Mouse (Mus musculus) left cerebral cortex, postnatal 4 days (tissue): ENCODE measurements around the gene Col18a1. TPM values are rescaled to one million over a fixed set of nuclear protein-coding genes. Genes with fewer than 3 reads are reported as not detected.

Source experiments
- DNase-seq: peaks from one replicate; pipeline ENCODE4 v3.0.0-alpha.2; 2022
- intact Hi-C: fragments of 180-260 bp; cut with DNase I; formaldehyde crosslinking; loops from one replicate; pipeline ENCODE4 v1.15.1; 2025
- total RNA-seq, 2 experiments: library from RNA; stranded (reverse); gene quantifications; 2 replicates each; pipeline ENCODE4 v1.2.3; 2021

Gene Col18a1
- total RNA-seq, 2 experiments from 2014 or later, result 18.4 to 21.4 TPM

DNA sequence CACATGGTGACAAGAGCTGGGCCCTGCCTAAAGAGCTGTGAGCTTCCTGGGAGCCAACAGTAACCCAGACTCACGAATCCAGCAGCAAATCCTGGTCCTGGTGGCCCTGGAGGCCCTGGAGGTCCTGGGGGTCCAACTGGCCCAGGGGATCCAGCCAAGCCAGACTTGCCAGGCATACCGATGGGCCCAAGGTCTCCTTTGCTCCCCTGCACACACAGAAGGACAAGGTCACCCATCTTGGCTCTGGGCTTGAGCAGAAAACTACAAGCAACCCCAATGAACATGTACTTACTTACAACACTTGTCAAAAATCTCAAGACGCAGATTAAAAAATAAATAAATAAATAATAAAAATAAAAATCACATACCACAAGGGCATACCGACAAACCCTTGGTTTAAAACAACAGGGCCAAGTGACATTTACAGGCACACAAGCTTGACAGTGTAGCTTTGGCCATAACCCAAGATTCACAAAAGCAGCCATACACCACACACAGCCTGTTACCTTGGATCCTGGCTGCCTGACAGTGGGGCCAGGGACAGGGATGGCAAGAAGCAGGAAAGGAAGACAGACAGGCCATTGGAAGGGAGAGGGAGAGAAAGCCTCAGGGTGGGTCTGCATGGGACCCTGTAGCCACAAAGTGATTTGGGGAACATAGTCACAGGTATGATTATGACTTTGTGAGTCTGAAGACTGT lies 91.9 kb downstream of the Col18a1 start:
- no peak for DNase-seq
- intact Hi-C loops, result loop anchor here (5.0 kb wide), 1 partner anchor 237 kb away; no protein-coding TSS in a partner anchor

DNA sequence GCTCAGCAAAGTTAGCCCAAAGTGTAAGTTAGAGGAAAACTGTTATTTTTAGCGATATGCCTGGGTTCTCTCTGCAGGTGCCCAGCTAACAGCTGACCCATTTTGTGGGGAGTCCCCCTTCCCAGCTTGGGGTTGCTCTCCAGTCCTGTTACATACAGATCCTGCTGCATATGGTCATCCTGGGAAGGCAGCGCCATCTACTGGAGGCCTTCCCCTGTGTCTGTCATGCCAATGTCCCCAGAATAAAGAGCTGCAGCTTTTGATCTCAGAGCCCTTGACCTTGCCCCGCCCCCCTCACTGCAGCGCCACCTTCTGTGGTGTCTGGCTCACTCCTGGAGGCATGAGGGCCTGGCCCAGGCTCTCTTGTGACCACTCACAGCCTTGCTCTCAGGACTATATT lies 96.3 kb downstream of the Col18a1 start:
- peak; percentile 65 for DNase-seq
- intact Hi-C loops, result loop anchor here (5.0 kb wide), 1 partner anchor 233 kb away; no protein-coding TSS in a partner anchor

DNA sequence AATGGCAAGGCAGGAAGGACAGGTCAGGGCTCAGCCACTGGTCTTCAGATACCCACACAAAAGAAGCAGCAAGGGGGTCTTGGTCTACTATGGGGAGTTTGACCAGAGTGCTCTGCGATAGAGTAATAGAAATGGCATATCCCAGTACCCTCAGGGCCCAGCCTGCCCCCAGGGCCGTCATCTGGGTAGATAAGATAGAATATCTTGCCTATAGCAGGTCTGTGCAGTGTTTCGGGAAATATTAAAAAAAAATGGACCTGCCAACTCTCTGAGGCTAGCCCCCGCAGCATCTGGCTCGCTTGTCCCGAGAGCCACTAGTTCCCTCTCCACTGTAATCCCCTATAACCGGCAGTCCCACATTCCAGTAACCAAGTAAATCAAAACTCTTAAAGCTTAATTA lies 97.9 kb downstream of the Col18a1 start:
- DNase-seq, result no peak
- intact Hi-C loops, result no loop called here

DNA sequence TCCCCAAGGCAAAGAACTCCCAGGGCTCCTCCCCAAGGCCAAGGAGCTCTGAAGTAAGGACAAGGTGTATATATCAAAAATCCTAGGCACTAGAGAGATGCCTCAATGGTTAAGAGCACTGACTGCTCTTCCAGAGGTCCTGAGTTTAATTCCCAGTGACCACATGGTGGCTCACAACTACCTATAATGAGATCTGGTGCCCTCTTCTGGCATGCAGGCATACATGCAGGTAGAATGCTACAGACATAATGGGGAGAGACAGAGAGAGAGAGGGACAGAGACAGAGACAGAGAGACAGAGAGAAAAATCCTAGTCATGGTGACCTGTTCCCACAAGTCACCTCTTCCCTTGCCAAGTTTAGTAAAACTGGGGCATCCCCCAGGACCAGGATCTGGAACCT lies 101.7 kb downstream of the Col18a1 start:
- intact Hi-C loops, result no loop called here
- no peak for DNase-seq

DNA sequence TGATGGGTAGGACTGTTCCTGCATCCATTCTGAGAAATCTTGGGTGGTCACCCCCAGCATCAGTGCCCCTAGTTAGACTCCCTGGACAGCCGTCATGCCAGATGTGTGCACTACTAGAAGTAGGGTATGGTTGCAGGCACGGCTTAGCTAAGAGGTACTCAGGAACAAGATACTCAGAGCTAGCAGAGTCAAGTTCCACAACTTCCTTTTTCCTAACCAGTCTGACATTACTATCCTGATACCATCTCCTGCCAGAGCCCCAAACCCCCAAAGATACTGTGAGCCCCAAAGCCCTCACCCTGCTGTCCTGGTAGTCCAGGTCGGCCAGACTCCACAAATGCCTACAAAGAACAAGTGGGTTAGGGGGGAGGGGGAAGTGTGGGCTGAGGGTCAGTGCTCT lies 102.1 kb downstream of the Col18a1 start:
- intact Hi-C loops, result no loop called here
- no peak for DNase-seq

DNA sequence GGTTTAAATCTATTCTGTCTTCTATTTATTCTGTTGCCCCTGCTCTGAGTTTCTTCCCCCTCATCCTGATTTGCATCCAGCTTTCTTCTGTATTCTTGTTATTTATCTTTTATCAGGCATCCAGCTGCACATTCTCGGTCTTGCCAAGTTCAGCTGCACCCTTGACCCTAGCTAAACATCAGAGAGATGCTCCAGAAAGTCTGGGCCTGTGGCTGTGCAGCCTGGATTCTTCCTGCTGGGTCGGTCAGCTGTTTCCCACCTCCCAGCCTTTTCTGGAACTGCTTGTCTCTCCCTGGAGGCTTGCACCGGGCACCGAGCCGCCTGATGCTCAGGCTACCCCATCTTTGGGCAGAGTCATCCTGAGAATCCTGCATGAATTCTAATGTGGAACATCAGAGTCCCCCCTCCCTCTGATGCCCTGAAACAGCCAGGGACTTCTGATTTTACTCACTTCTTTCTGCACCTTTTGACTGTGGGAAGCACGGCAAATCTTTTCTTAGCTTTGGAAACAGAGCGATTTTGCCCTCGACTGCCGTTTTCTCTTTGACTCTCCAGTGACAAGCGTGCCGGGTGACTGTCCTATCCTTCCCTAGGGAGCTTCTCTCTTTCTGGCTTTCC lies 103.8 kb downstream of the Col18a1 start:
- DNase-seq, result peak; percentile 19
- intact Hi-C loops, result no loop called here

DNA sequence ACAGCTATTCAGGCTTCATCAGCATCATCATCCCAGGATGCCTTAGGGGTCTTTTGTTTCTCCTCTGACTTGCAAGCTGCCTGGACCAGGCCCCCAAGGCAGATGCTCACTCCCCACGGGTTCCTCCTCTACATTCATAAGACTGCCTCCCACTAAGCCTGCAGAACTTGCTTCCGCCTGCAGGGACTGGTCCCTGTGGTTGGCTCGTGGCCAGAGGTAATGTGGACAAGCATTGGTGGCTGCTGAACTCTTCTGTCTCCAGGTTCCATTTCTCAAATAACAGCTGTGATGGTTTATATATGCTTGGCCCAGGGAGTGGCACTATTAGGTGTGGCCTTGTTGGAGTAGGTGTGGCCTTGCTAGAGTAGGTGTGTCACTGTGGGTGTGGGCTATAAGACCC lies 104.9 kb downstream of the Col18a1 start:
- peak; percentile 29 for DNase-seq
- intact Hi-C loops, result no loop called here

DNA sequence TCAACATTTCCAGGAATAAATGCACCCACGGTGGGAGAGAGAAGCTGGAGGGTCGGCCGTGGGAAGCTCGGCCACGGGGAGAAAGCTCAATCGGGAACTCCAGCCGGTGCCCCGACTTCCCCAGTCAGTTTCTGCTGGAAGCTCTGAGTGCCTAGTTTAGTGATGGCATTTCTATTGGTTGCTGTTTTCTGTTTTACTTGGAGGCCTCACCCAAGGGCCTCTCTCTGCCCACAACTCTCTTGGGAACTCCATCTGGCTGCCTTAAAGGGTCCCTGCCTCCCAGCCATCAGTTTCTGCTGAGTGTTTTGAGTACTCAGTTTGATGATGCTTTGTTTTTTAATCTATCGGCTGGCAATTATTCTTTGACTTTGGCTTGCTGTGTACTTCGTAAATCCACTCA lies 109.6 kb downstream of the Col18a1 start:
- intact Hi-C loops, result no loop called here
- no peak for DNase-seq

DNA sequence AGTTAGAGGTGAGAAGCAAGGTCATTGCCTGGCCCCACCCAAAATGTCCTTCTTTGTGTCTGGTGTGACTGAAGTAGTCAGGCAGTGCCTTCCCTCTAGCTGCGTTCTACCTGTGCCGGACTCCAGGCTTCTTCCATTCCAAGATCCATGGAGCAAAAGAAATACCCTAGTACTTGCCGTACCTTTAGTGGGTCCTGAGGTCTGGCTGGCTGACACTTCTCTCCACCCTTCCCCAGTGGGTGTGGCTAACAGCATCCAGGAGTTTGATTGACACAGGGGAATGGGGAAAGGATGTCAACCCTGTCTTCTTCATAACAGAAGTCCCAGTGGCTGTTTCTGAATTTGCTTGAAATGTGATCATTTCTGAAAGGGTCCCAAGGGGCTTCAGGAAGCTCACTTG lies 117.7 kb downstream of the Col18a1 start:
- intact Hi-C loops, result no loop called here
- no peak for DNase-seq

DNA sequence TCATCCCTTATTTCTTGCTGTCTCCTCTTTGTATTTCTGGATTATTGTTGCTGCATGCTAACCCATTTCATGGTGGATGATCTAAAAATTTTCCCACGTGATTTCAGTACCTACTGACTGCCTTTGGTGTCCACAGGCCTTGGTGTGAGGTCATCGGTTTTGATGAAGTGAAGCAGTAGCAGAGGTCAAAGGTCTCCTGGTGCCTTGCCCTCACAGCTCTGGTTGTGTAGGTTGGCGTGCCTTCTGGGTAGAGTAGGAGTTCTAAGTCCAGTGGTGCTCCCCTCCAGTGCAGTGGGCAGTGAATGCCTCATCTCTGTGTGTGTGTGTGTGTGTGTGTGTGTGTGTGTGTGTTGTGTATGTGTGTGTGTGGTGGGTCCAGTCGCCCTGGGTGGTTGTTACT lies 118.2 kb downstream of the Col18a1 start:
- intact Hi-C loops, result no loop called here

DNA sequence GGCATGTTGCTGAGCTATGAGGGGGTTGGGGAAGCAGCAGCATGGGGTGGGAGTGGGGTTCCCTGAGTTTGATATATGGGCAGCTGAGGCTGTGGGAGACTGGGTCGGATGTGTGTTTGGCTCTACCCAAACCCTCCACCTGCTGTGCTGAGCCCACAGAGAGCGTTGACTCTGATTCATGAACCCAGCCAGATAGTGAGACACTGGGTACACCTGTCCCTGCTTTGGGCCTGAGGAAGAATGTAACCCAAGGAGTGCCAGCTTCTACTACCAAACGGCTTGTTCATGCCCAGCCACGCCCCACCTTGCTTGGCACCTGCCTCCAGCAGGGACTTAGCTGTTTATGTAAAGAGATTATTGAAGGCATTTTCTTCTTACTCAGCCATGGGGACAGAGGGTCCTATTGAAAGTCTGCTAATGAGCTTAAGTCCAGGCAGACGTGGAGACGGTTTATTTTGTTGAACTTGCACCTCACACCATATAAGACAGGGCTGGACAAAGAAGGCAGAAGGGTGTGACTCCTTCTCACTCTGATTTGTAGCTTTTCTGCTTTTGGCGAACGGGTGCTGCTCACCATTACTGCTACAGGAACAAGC lies 127.7 kb downstream of the Col18a1 start:
- intact Hi-C loops, result no loop called here
- DNase-seq, result no peak

More for the DNA sequence above, 118.2 kb downstream of the Col18a1 start:
- no peak for DNase-seq

DNA sequence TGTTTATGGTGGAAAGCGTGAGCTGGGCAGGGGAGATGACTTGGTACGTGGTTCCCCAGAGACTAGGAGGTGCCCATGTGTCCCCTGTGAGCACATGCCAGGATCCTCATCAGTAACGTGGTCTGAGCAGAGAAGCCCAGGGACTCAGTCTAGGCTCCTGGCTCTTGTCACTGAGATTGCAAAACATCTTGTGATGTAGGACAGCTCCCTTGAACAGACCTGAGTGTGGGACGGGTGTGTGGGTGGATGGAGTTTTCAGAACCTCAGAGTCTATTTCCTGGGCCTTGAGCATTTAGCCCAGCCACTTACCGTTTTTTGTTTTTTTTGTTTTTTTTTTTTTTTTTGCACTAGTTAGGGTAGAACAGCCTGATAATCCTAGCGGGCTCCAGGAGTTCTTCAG lies 130.9 kb downstream of the Col18a1 start:
- no peak for DNase-seq
- intact Hi-C loops, result no loop called here

DNA sequence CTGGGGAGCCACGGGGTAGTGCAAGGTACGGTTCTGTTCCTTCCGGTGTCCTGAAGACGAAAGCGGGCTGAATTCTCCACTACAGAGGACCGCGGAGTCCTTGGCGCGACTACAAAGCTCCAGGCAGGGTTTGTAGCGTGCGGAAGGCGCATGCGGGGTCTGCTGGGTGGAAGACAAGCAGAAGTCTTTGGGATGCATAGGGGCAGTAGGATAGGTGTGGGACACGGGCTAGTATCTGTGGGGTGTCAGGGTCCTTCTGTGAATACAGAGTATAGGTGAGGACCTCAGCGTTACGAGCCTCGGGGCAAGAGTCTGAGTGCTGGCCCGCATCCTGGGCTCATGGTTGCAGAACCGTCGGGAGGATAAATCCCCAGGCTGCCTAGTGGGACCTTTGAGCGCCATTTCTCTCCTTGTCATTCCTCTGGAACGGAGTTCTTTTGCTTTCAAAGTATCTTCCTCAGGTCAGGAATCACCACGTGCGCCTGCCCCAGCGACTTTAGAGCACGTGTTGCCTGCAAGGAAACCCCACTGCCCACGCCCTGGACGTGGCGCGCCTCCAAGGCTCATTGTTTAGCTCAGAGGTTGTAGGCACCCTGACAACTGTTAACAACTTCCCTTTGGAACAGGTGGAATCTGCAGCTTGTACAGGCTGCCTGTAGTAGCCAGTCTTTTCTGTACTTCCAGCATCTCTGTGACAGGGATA lies 132.9 kb downstream of the Col18a1 start:
- intact Hi-C loops, result no loop called here
- DNase-seq, result peak; percentile 56

DNA sequence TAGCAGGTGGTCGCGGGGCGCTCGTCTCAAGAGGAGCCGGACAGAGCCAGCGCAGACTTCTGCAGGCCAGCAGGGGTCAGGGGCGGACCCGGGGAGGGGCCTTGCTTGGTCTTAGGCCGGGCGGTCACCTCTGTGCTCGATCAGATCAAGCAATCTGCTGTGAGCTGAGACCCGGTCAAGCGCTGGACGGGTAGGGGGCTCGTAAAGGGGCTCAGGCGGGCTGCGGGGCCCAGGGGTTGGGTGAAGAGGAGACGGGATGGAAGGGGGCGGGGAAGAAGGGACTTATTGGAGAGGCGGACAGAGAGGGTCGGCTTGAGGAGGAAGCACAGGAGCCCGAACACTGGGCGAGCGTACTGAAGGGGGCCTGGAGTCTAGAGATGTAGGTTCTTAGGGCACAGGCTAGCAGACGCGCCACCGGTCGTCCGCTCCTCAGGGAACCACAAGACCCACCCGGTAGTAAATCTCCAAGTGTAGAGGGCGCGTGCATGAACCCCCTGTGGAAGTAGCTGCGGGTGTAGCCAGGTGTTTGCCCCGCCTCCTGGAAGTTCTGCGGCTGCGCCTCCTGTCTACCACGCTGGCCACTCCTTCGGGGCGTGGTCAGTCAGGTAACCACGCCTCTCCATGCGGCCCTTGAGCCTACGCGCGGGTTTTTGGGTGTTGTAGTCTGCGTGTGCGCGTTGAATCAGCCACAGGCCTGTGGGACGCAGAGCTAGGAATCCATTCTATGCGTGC lies 133.6 kb downstream of the Col18a1 start:
- intact Hi-C loops, result no loop called here

DNA sequence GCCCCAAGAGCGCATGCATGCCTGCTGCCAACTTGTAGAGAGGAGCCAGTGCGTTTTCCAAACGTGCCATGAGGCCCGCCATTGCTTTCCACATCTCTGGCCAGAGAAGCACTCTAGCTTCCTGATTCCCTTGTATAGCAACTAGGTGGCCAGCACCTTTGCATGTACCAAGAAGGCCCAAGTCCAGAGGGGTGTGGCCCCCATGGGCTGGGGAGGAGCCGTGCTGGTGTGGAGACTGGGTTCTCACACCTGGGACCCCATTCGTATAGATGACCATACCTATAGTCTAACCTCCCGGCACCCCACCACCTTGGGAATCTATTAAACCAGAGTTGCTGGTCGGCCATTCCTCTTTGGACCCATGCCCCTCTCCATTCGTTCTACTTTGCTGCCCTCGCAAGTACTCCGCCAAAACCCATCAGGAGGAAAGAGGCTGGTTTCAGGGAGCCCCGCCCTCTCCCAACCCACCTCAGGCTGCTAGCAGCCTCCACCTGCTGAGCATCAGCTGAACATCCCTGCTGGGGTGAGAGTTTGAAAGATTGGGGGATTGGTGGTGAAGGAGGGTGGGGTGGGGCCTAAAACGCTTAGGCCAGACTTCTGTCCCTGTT lies 134.5 kb downstream of the Col18a1 start, which contains the start of gene Slc19a1:
Gene Slc19a1 (plus strand): TSS at position 474 of the 608 bp plus-strand sequence.
- no peak for DNase-seq
- intact Hi-C loops, result no loop called here

More for the DNA sequence above, 133.6 kb downstream of the Col18a1 start:
- DNase-seq, result peak; percentile 95

DNA sequence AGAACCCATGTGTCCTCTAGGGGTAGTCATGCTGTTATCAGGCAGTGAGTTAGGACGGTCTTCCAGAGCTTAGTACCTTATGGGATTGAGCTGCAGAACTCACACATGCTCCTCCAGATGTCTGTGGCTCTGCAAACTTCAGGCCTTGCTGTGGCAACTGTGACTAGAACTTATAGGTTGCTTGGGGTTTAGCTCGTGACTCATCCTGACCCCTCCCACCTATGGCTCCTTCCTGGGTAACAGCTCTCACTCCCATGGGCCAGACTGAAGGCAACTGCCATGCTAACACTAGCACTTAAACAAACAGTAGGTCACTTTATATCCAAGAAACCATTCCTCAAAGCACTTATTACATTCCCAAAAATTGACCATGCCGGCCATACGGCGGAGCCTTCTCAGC lies 135.7 kb downstream of the Col18a1 start:
- no peak for DNase-seq
- intact Hi-C loops, result no loop called here

DNA sequence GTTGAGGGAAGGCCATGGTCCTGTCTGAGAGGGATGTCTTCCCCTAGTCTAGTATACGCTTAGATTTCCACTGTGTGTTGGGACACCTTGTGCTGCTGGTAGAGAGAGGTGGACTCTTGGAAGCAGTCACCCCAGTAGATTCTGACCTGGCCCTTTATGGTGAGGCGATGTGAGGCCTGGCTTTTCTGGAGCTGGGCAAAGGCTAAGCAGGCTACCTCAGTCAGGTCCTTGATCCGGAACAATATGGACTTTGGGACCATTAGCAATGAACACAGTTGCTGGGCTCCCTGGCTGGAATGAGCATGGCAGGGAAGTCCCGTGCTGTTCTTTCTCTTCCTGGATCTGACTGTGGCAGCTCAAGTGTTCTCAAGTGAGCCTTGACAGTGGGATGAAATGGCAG lies 136.6 kb downstream of the Col18a1 start:
- intact Hi-C loops, result no loop called here
- no peak for DNase-seq

DNA sequence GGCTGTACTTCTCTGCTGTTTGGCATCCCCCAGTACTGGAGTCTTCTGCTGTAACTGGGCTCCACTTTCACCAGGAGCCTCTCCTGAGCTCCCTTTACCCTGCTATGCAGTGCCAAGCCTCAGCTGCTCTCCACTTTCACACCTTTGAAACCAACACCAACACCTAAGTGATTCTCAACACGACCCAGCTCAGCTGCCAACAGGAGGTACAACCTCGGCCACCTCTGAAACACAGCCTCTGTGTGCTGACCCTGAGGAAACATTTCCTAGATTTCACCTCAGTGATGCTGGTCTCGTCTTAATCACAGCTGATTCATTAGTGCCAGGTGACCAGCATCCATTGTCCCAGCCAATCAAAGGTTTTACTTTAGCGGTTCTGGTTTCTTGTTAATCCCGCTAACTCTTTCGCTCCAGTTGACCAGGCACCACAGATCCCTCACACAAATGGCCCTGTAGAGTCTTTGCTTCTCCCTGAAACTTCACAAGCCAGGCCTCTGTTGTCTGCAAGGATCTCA lies 137.5 kb downstream of the Col18a1 start:
- DNase-seq, result no peak
- intact Hi-C loops, result no loop called here

DNA sequence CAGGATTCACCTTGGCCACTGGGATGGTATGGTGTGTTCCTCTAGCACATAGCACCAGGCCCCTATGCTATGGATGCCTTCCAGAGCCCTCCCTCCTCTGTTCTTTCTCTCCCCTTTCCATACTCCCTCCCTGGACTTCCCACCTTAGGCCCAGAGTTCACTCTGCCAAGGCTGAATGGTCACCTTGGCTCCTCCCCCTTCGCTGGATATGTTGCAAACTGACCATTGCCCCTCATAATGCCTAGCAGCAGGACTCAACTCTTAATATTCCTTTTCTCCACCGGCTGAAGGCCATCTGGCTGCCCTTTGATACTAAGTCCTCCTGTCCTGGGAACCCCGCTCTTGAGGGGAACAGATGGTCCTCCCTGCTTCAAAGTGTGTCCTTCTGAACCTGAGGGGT lies 139.4 kb downstream of the Col18a1 start:
- no peak for DNase-seq
- intact Hi-C loops, result no loop called here

DNA sequence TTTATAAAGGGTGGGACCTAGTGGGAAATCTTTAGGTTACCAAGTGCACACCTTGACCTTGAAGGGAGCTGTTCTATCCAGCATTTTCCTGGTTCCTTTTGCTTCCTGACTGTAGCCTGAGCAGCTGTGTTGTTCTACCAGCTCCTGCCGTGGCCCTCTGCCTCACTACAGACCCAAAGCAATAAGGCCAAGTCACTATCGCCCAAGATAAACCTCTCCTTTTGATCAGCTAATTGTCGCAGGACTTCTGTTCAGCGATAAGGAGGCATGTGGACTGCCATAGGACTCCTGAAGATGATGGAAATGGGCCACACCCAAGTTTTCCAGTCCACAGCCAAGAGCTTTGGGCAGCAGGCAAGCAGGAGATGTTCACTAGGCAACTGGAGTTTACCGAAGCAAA lies 142.1 kb downstream of the Col18a1 start:
- DNase-seq, result no peak
- intact Hi-C loops, result loop anchor here (5.0 kb wide), 1 partner anchor 187 kb away; no protein-coding TSS in a partner anchor
